Mouse (Mus musculus) heart, embryonic 15.5 days (tissue): ENCODE measurements around the gene Cavin4. TPM values are rescaled to one million over a fixed set of nuclear protein-coding genes. Genes with fewer than 3 reads are reported as not detected.
"Not testable (repeated sequence)": the region's sequence is repeated elsewhere in the genome, so short reads cannot be mapped to it uniquely, and the experiment has no call there.

Experiments
- ATAC-seq: fragments of 200-750 bp; cut with Nextera tagmentation; replicated peaks from 2 replicates; pipeline ENCODE4 v1.8.0; 2017; ENCODE audit warnings: low read depth, moderate TSS enrichment; ENCODE audit not compliant: insufficient number of reproducible peaks, insufficient read depth, low FRiP score
- H3K27ac ChIP-seq: fragments of 300-500 bp; sonication (generic); 2 replicates; pipeline ENCODE4 v1.5.1; 2015; ENCODE audit warnings: mild to moderate bottlenecking, inconsistent platforms
- H3K27me3 ChIP-seq: fragments of 300-500 bp; sonication (generic); 2 replicates; pipeline ENCODE4 v1.6.1; 2015; ENCODE audit warnings: inconsistent platforms
- H3K36me3 ChIP-seq: fragments of 300-500 bp; sonication (generic); 2 replicates; pipeline ENCODE4 v1.6.1; 2015; ENCODE audit warnings: mild to moderate bottlenecking, inconsistent platforms
- H3K4me1 ChIP-seq: fragments of 300-500 bp; sonication (generic); replicated peaks from 2 replicates; pipeline ENCODE4 v1.6.1; 2015; ENCODE audit warnings: inconsistent platforms
- H3K4me2 ChIP-seq: fragments of 300-500 bp; sonication (generic); 2 replicates; pipeline ENCODE4 v1.6.1; 2015; ENCODE audit warnings: inconsistent platforms, mild to moderate bottlenecking, moderate library complexity
- H3K4me3 ChIP-seq: fragments of 300-500 bp; sonication (generic); 2 replicates; pipeline ENCODE4 v1.5.1; 2015; ENCODE audit warnings: mild to moderate bottlenecking, inconsistent platforms
- H3K9ac ChIP-seq: fragments of 300-500 bp; sonication (generic); 2 replicates; pipeline ENCODE4 v1.6.1; 2015; ENCODE audit warnings: mild to moderate bottlenecking, inconsistent platforms
- H3K9me3 ChIP-seq: fragments of 300-500 bp; sonication (generic); replicated peaks from 2 replicates; pipeline ENCODE4 v1.6.1; 2016; ENCODE audit warnings: inconsistent platforms
- WGBS: fragments of 180-500 bp; shearing (Covaris S2); methylation state at CpG from one replicate; pipeline ENCODE4 v1.1.7; 2015; ENCODE audit warnings: mixed read lengths; 5-methylcytosine and 5-hydroxymethylcytosine counted together
- polyA plus RNA-seq: library from polyadenylated mRNA; unstranded; fragments of >200 nt; fragmentation: Nextera tagmentation; extraction: Ambion mirVana; gene quantifications from 2 replicates; pipeline ENCODE4 v1.2.1, GENCODE M21; 2015

Cavin4 gene
- polyA plus RNA-seq, 1 experiment from 2014 or later = 17.3 TPM

- no peak overlapping the region for H3K9ac ChIP-seq
- H3K4me2 ChIP-seq = no peak overlapping the region
- H3K27ac ChIP-seq = no peak overlapping the region
- no peaks in the 10 kb centered on the region for H3K9me3 ChIP-seq
- peaks cover 7% of the 10 kb centered on the region; the same call in 1 of the 2 replicates for H3K4me1 ChIP-seq
- no peaks in the 10 kb centered on the region for H3K27me3 ChIP-seq
- no peak overlapping the region for H3K4me3 ChIP-seq
- no peak for ATAC-seq
- peaks cover 8% of the 10 kb centered on the region for H3K36me3 ChIP-seq
- WGBS = 76% methylated on average over 5 of the region's 5 CpGs
Measured at GRCm38 (mm10) chr4:48672915-48673314, 9.6 kb downstream of the Cavin4 start.

GRCm38 (mm10) chr4:48674412-48674811, 11.1 kb downstream of the Cavin4 start:
- Histone ChIP-seq H3K9me3 (no peaks in the 10 kb centered on the region), H3K4me1 (no peaks in the 10 kb centered on the region), H3K27ac (no peak overlapping the region), H3K27me3 (no peaks in the 10 kb centered on the region), H3K9ac (no peak overlapping the region), H3K4me3 (no peak overlapping the region), H3K36me3 (peaks cover 8% of the 10 kb centered on the region), H3K4me2 (no peak overlapping the region)
- 86% methylated on average over 7 of the region's 7 CpGs for WGBS
- no peak for ATAC-seq

GRCm38 (mm10) chr4:48676570-48677185, 13.4 kb downstream of the Cavin4 start:
- Histone ChIP-seq H3K27ac (no peak overlapping the region), H3K4me3 (no peak overlapping the region), H3K27me3 (no peaks in the 10 kb centered on the region), H3K4me2 (no peak overlapping the region), H3K36me3 (peaks cover 8% of the 10 kb centered on the region), H3K4me1 (peaks cover 8% of the 10 kb centered on the region; the same call in 1 of the 2 replicates), H3K9ac (no peak overlapping the region), H3K9me3 (no peaks in the 10 kb centered on the region)
- 90% methylated on average over 13 of the region's 13 CpGs for WGBS
- ATAC-seq = no peak

- Histone ChIP-seq H3K27ac (no peak overlapping the region), H3K9me3 (no peaks in the 10 kb centered on the region), H3K4me2 (no peak overlapping the region), H3K27me3 (no peaks in the 10 kb centered on the region), H3K4me1 (peaks cover 8% of the 10 kb centered on the region; the same call in 1 of the 2 replicates), H3K4me3 (no peak overlapping the region), H3K36me3 (peaks cover 5% of the 10 kb centered on the region), H3K9ac (no peak overlapping the region)
- no peak for ATAC-seq
- 97% methylated on average over 8 of the region's 8 CpGs for WGBS
Measured at GRCm38 (mm10) chr4:48677276-48677675, 14.0 kb downstream of the Cavin4 start.

- no peak overlapping the region for H3K9ac ChIP-seq
- H3K9me3 ChIP-seq = no peaks in the 10 kb centered on the region
- H3K4me2 ChIP-seq = no peak overlapping the region
- H3K27ac ChIP-seq = no peak overlapping the region
- H3K36me3 ChIP-seq = peaks cover under 1% of the 10 kb centered on the region
- peaks cover 8% of the 10 kb centered on the region; the same call in 1 of the 2 replicates for H3K4me1 ChIP-seq
- no peak overlapping the region for H3K4me3 ChIP-seq
- no peak for ATAC-seq
- no peaks in the 10 kb centered on the region for H3K27me3 ChIP-seq
- 57% methylated on average over 2 of the region's 2 CpGs for WGBS
Measured at GRCm38 (mm10) chr4:48677812-48678211, 14.5 kb downstream of the Cavin4 start.

- Histone ChIP-seq H3K4me2 (no peak overlapping the region), H3K36me3 (no peaks in the 10 kb centered on the region; the same call in 1 of the 2 replicates), H3K27ac (no peak overlapping the region), H3K4me3 (no peak overlapping the region), H3K9me3 (no peaks in the 10 kb centered on the region), H3K27me3 (no peaks in the 10 kb centered on the region), H3K4me1 (peaks cover 8% of the 10 kb centered on the region; the same call in 1 of the 2 replicates), H3K9ac (no peak overlapping the region)
- WGBS = 94% methylated on average over 9 of the region's 9 CpGs
- no peak for ATAC-seq
Measured at GRCm38 (mm10) chr4:48678793-48679192, 15.5 kb downstream of the Cavin4 start.

GRCm38 (mm10) chr4:48679728-48680127, 16.4 kb downstream of the Cavin4 start:
- H3K27ac ChIP-seq, H3K4me1 ChIP-seq, H3K27me3 ChIP-seq, H3K9ac ChIP-seq, H3K36me3 ChIP-seq, H3K4me3 ChIP-seq, ATAC-seq, H3K9me3 ChIP-seq: not testable (repeated sequence)
- 66% methylated on average over 5 of the region's 6 CpGs for WGBS
- H3K4me2 ChIP-seq = 0 out of 2 replicates have a peak overlapping the region, but pooled peaks have one; percentile 52

- no peak overlapping the region for H3K4me3 ChIP-seq
- peaks cover 8% of the 10 kb centered on the region; the same call in 1 of the 2 replicates for H3K4me1 ChIP-seq
- H3K9me3 ChIP-seq = no peaks in the 10 kb centered on the region
- no peaks in the 10 kb centered on the region for H3K36me3 ChIP-seq
- peak overlapping the region; percentile 52 for H3K4me2 ChIP-seq
- no peaks in the 10 kb centered on the region for H3K27me3 ChIP-seq
- ATAC-seq = no peak
- 36% methylated on average over 7 of the region's 7 CpGs for WGBS
- no peak overlapping the region for H3K27ac ChIP-seq
- H3K9ac ChIP-seq = no peak overlapping the region
Measured at GRCm38 (mm10) chr4:48680214-48680613, 16.9 kb downstream of the Cavin4 start.

GRCm38 (mm10) chr4:48680648-48681343, 17.5 kb downstream of the Cavin4 start:
- Histone ChIP-seq H3K27me3 (no peaks in the 10 kb centered on the region), H3K9me3 (no peaks in the 10 kb centered on the region), H3K4me3 (no peak overlapping the region), H3K9ac (no peak overlapping the region), H3K36me3 (no peaks in the 10 kb centered on the region), H3K4me2 (peak overlapping the region; percentile 52), H3K27ac (no peak overlapping the region), H3K4me1 (peaks cover 8% of the 10 kb centered on the region; the same call in 1 of the 2 replicates)
- no peak for ATAC-seq
- 37% methylated on average over 10 of the region's 11 CpGs for WGBS

- ATAC-seq = no peak
- Histone ChIP-seq H3K4me2 (no peak overlapping the region), H3K27me3 (no peaks in the 10 kb centered on the region), H3K27ac (no peak overlapping the region), H3K36me3 (no peaks in the 10 kb centered on the region), H3K9me3 (no peaks in the 10 kb centered on the region), H3K9ac (no peak overlapping the region), H3K4me1 (peaks cover 8% of the 10 kb centered on the region; the same call in 1 of the 2 replicates), H3K4me3 (no peak overlapping the region)
- 90% methylated on average over 8 of the region's 8 CpGs for WGBS
Measured at GRCm38 (mm10) chr4:48683126-48683525, 19.8 kb downstream of the Cavin4 start.

- not testable (repeated sequence) for H3K36me3 ChIP-seq, H3K4me1 ChIP-seq, H3K27me3 ChIP-seq, ATAC-seq, H3K9me3 ChIP-seq, H3K27ac ChIP-seq, H3K4me2 ChIP-seq, H3K9ac ChIP-seq, H3K4me3 ChIP-seq
- WGBS = 90% methylated on average over 21 of the region's 21 CpGs
Measured at GRCm38 (mm10) chr4:48683633-48684209, 20.4 kb downstream of the Cavin4 start.
